Mouse (Mus musculus) hematopoietic stem cell, adult 5-6 weeks (primary cell): ENCODE measurements around the gene Lce3d. TPM values are rescaled to one million over a fixed set of nuclear protein-coding genes. Genes with fewer than 3 reads are reported as not detected.

Experiments
- ATAC-seq, 2 experiments: fragments of 125-278 bp in 1 of 2; replicated peaks in 1 of 2; 2 replicates each; pipeline ENCODE4 v1.8.0; 2016 to 2017; ENCODE audit warnings: inconsistent platforms in 2 of 2, mild to moderate bottlenecking in 2 of 2, moderate number of reproducible peaks in 2 of 2, low read depth in 1 of 2, moderate TSS enrichment in 1 of 2; ENCODE audit not compliant: low FRiP score in 2 of 2, poor library complexity in 2 of 2, severe bottlenecking in 2 of 2, insufficient read depth in 1 of 2, low TSS enrichment in 1 of 2
- total RNA-seq: library from RNA; stranded (forward); fragments of 172-1452, 232-1000 nt; gene quantifications from 2 replicates; pipeline ENCODE4 v1.2.3, GENCODE M21; 2017

Lce3d gene
- total RNA-seq = not detected in 2 replicates

DNA sequence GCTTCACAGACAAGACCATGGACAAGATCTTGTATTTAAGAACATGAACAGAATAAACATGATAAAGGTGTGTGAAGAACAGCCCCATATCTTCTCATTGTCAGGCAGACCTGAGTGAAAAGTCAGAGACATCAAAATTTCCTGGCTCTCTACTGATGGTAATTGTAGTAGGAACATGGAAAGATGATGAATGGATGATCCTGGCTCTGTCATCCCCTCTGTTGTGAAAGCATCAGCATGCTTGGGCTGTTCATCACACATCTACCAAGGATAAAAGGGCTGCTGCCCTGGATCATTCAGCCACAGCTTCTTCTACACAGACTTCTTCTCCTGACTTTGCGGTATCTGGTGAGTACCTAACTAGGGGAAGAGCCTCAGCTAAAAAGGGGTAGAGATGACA is at the start of gene Lce3d:
Lce3d (plus strand) TSS at position 301 of the 400 bp plus-strand sequence.
- ATAC-seq = no peak

DNA sequence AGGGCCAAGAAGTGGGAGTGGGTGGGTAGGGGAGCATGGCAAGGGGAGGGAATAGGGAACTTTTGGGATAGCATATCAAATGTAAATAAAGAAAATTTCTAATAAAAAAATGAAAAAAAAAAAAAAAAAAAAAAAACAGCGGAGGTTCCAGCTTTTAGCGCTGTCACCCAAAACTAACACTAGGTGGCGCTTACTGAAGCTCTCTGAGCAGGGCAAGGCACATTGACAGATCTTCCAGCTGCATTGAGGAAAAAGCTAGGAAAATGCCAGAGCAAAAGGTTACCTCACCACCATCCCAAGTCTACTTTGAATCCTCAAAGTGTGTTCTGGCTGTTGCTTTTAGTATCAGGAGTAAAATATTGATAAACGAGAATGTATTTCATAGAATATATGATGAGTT is 49.6 kb upstream of the Lce3d start:
- no peak for ATAC-seq

DNA sequence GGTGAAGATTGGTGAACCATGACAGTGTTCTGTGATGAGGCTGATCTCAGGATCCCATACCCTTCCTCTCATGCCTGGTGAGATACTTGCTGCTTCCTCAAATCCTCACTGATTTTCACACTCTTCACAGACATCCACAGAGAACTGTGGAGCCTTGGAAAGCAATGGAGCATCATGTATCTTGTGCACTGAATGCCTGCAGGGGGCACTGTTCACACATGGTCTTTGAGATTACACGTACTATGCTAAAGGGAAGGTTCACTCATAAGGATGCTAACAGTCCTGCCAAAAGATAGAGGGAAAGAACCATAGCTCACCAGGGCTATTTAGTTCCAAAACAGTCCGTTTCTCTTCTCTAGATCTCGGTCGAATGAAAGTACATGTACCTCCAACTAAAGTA is 36.8 kb upstream of the Lce3d start:
- no peak for ATAC-seq

DNA sequence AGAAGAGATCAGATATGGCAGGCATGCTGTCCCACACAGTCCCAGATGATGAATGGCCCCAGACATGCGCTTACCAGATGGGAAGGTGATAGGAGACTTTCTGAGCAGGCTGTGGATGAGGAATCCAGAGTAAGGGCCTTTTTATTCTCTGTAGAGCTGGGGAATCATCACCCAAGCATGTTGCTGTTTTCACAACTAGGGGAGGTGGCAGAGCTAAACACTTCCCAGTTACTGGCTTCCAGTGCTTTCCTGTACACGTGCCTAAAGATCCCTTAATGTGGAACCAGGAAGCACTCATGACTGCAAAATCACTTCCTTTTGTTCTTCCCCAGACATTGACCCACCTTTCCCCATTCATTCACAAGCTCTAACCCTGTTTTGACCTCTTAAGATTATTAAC is 31.1 kb upstream of the Lce3d start, which contains the start of gene Lce3a:
Lce3a (minus strand) TSS at position 101 of the 400 bp plus-strand sequence.
- no peak for ATAC-seq

DNA sequence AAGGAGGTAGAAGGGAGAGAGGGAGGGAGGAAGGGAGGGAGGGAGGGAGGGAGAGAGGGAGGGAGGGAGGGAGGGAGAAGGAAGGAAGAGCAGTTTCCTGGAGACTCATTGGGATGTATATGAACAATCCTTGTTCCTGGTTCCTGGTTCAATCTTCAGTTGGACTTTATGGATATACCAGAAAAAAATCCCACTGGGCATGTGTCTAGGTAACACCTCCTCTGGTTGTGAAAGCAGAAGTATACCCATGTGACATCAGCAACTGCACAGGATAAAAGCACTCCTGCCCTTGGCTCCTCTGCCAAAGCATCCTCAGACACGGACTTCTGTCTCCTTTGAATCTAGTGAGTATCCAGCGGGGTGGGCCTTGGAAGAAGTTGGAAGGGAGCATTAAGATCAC is 24.5 kb upstream of the Lce3d start, which contains the start of gene Lce3b:
Lce3b (plus strand) TSS at position 301 of the 400 bp plus-strand sequence.
- no peak for ATAC-seq

DNA sequence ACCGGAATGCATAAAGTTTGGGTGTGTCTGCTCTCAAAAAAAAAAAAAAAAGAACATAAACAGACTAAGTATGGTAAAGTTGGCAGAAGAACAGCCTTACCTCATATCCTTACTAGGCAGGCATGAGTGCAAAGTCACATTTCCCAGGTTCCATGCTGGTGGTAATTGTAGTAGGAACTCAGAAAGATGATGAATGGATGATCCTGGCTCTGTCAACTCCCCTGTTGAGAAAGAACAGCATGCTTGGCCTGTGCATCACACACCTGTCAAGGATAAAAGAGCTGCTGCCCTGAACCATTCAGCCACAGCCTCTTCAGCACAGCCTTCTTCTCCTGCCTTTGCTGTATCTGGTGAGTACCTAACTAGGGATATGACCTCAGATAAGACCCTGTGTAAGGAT is 13.0 kb upstream of the Lce3d start, which contains the start of gene Lce3c:
Lce3c (plus strand) TSS at position 301 of the 400 bp plus-strand sequence.
- no peak for ATAC-seq

DNA sequence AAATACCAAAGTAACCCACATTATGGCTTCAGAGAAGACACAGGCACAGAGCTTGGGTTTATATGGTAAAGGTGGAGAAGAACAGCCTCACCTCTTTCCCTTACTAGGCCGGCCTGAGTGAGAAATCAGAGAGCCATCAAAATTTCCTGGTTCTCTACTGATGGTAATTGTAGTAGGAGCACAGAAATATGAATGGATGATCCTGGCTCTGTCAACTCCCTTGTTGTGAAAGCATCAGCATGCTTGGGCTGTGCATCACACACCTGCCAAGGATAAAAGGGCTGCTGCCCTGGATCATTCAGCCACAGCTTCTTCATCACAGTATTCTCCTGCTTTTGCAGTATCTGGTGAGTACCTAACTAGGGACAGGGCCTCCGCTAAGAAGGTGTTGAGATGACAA is 9.6 kb downstream of the Lce3d start, which contains the start of gene Lce3e:
Lce3e (plus strand) TSS at position 301 of the 400 bp plus-strand sequence.
- no peak for ATAC-seq

DNA sequence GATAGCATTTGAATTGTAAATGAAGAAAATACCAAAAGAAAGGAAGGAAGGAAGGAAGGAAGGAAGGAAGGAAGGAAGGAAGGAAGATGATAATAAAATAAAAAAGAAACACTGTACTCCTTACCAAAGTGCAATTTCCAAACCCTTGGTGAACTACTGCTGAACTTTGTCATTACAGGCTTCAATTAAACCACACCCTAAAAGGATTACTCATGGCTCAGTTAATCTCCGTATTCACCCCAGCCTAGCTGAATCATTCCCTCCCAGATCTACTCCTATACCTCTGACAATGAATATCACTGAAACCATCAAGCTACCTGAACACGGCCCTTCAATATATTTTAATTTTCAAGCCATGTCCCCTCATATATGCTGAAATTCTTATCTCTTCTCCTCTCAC is 21.3 kb downstream of the Lce3d start:
- no peak for ATAC-seq

DNA sequence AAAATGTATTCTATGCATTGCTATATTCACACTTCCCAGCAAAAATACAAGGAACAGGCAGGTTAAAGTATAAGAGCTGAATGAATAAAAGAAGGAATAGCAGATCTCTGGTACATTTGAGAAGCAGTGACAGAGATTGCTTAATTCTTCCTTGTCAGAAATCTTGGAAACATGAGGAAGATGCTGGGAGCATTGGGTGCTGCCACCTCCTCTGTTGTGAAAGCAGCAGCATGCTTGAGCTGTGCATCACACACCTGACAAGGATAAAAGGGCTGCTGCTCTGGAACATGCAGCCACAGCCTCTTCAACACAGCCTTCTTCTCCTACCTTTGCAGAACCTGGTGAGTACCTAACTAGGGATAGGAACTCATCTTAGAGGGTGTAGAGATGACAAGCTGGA is 34.7 kb downstream of the Lce3d start, which contains the start of gene Lce3f:
Lce3f (plus strand) TSS at position 301 of the 400 bp plus-strand sequence.
- ATAC-seq = no peak

DNA sequence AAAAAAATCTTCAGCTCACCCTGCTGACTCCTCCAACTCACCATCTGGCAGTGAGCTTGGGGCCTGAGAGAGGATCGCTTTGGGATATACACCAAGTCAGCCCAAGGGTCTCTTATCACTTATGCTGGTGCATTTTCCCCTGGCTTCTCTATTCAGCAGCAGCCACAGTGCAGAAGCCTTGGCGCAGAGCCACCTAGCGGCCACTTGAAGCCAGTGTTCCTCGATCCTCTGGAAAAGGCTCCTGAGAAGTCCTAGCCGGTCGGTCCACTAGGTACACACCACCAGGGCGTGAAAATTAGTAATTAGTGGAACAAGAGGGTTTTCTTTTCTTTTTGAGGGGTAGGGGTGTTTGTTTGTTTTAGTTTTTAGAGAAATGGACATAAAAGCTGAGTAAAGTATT is 41.5 kb downstream of the Lce3d start:
- peak; percentile 89 to 98 for ATAC-seq

DNA sequence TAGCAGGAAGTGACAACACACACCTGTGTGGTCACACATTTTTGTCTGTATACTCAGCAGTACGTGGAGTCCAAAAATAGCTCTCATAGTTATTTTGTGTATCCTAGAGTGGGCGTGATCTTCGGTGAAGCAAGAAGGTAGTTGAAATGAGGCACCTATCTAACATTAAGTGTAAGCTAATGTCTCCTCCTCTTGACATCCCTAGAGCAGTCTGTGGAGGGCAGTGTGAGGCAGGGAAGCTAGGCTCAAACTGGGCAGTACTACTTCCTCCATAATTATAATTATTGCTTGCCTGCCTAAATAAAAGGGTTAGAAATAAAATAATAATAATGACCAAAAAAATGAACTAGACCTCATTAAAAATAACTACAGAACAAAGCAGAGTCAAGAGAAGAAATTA is 43.4 kb downstream of the Lce3d start:
- ATAC-seq = no peak

DNA sequence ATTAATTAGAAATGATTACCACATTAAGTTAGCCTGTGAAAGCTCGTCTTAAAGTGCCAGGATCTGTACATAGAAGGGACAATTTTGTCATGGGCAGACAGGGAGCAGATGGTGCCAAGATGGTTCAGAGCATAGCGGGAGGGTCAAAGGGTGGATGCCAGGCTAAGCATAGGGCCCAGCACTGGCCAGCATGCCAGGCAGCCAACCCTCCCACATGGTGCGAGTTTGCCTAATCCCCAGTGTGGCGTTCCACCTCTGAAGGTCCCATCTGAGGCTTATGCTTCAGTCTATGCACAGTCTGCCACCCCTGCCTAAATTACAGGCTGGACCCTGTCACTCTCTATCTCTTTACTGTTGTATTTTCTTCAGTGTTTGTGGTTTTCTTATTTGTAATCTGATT is 45.7 kb downstream of the Lce3d start:
- no peak for ATAC-seq

Other genes starting within 250 kb of the Lce3d start
- not detected in 2 replicates for gene Lce1e, start 248.3 kb upstream of the Lce3d start, total RNA-seq
- gene Lce1f, start 237.0 kb upstream of the Lce3d start, total RNA-seq = not detected in 2 replicates
- gene Gm38119, start 218.3 kb upstream of the Lce3d start, total RNA-seq = not detected in 2 replicates
- gene Lce1g, start 205.1 kb upstream of the Lce3d start, total RNA-seq = not detected in 2 replicates
- not detected in 2 replicates for gene Lce1h, start 192.3 kb upstream of the Lce3d start, total RNA-seq
- gene Lce1i, start 178.5 kb upstream of the Lce3d start, total RNA-seq = not detected in 2 replicates
- gene Lce1j, start 166.9 kb upstream of the Lce3d start, total RNA-seq = not detected in 2 replicates
- gene Lce1k, start 149.5 kb upstream of the Lce3d start, total RNA-seq = not detected in 2 replicates
- not detected in 2 replicates for gene Kprp, start 130.1 kb upstream of the Lce3d start, total RNA-seq
- gene Lce1l, start 106.1 kb upstream of the Lce3d start, total RNA-seq = not detected in 2 replicates
- gene 2310050C09Rik, start 87.2 kb upstream of the Lce3d start, total RNA-seq = not detected in 2 replicates
- not detected in 2 replicates for gene Lce3a, start 31.2 kb upstream of the Lce3d start, total RNA-seq
- gene Lce3b, start 24.4 kb upstream of the Lce3d start, total RNA-seq = not detected in 2 replicates
- not detected in 2 replicates for gene Lce3c, start 12.9 kb upstream of the Lce3d start, total RNA-seq
- gene Lce3e, start 9.7 kb downstream of the Lce3d start, total RNA-seq = not detected in 2 replicates
- gene Lce3f, start 34.8 kb downstream of the Lce3d start, total RNA-seq = not detected in 2 replicates
- gene Crct1, start 58.3 kb downstream of the Lce3d start, total RNA-seq = not detected in 2 replicates
- gene Lce1m, start 61.7 kb downstream of the Lce3d start, total RNA-seq = not detected in 2 replicates
- gene Gm4858, start 111.4 kb downstream of the Lce3d start, total RNA-seq = not detected in 2 replicates
- gene Crnn, start 187.4 kb downstream of the Lce3d start, total RNA-seq = not detected in 2 replicates
- not detected in 2 replicates for gene Flg2, start 239.9 kb downstream of the Lce3d start, total RNA-seq